Mouse (Mus musculus) liver, postnatal 0 days (tissue): ENCODE results near the gene Tec.

Experiments used
- CTCF ChIP-seq: sonication (generic); IDR thresholded peaks from 2 replicates; pipeline ENCODE4 v1.5.1; 2016; ENCODE audit warnings: antibody characterized with exemption, low read depth
- EP300 ChIP-seq: IDR thresholded peaks from 2 replicates; pipeline ENCODE4 v1.6.1; 2016; ENCODE audit warnings: antibody characterized with exemption, low read depth, mild to moderate bottlenecking

DNA sequence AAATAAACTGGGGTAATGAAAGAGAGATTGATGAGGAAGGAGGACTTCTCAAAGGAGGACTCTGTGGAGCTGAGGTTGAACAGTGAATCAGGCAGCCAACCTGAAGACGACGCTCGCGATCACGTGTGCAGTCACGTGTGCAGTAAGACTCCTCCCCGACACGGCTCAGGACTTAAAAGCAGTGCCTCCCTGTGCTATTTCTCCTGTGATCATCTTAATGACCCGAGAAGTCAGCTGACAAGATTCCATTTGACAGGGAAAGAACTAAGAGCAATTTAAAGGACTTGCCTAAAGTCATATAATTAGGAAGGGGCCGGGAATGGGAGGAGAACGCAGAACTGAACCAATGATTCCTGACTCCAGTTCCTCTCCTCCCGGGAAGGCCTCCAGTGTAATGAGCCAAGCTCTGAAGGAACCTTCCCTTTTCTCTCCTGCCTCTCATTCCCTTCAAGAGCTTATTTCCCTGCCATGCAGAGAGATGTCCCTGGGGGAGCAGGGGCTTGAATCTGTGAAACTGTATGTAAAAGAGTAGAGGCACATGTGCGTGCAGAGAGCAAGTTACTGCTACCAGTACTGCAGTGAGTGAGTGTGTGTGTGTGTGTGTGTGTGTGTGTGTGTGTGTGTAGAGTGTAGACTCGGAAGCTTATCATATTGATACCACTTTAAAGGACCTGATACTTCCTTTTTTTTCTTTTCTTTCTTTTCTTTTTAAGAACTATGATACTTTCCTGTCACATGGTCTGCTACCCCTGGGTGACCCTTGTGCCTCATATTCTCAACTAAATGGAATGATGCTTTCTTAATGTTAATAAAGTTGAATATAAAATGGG is 1.7 kb upstream of the Tec start:
- no peak for TF ChIP-seq CTCF
- no peak for TF ChIP-seq EP300
